Mouse (Mus musculus) heart, postnatal 36 days (tissue): ENCODE measurements around the gene A730049H05Rik. TPM values are rescaled to one million over a fixed set of nuclear protein-coding genes. Genes with fewer than 3 reads are reported as not detected.

ENCODE experiments used
- DNase-seq, 2 experiments: peaks; one replicate each; pipeline ENCODE4 v3.0.0; 2021 to 2022
- intact Hi-C: fragments of 180-260 bp; cut with DNase I; formaldehyde crosslinking; loops from one replicate; pipeline ENCODE4 v1.15.1; 2025
- total RNA-seq, 2 experiments: library from RNA; stranded (reverse); gene quantifications; 2 replicates each; pipeline ENCODE4 v1.2.3; 2021

Gene A730049H05Rik
- total RNA-seq, 2 experiments from 2014 or later: 0.14 to 0.27 TPM

DNA sequence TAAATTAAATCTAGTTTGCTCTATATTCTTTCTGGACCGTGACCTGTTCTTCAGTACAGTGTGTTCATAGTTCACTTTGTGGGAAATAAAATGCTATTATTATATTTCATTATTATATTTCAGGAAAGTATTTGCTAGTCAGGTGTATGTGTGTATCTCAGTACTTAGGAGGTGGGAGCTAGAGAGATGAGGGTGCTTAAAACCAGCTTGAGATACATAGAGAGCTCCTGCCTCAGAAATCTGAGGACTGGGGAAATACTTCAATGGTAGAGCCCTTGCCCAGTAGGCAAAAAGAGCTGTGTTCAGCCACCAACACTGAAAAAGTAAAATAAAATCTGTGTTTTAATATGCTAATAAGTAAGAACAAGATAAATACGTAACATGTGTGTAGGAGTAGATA lies 59.1 kb downstream of the A730049H05Rik start:
- intact Hi-C loops: loop anchor here (5.0 kb wide), 5 partner anchors 88 to 667 kb away; no protein-coding TSS in a partner anchor
- DNase-seq: no peak

- DNase-seq: no peak
- intact Hi-C loops: loop anchor here (2.0 to 5.0 kb wide), 6 partner anchors 65 to 666 kb away; no protein-coding TSS in a partner anchor
These were observed 59.8 kb downstream of the A730049H05Rik start for GRCm38 (mm10) chr6:92876121-92876520.

DNA sequence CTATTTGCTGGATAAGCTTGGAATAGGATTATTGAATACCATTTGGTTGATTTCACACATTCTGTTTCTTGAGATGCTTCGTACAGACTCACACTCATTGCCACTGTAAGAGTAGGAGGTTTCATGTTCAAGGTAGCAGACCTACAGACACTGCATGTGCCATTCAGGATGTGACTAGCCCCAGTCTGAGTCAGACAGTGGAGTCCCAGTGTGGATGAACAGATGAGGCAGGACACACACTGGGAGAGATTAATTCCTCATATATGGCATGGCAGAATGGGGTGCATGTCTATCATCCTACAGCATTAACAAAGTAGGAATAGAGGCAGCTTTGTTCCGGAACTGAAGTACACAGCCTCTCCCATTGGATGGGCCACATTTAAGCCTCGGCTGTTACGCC lies 61.0 kb downstream of the A730049H05Rik start:
- DNase-seq: no peak
- intact Hi-C loops: loop anchor here (2.0 to 5.0 kb wide), 6 partner anchors 64 to 665 kb away; no protein-coding TSS in a partner anchor

- no peak for DNase-seq
- intact Hi-C loops: loop anchor here (5.0 kb wide), 5 partner anchors 91 to 664 kb away; no protein-coding TSS in a partner anchor
These were observed 62.5 kb downstream of the A730049H05Rik start for GRCm38 (mm10) chr6:92878771-92879170.

GRCm38 (mm10) chr6:92879700-92880265 lies 63.5 kb downstream of the A730049H05Rik start:
- DNase-seq: no peak
- intact Hi-C loops: loop anchor here (5.0 kb wide), 5 partner anchors 92 to 663 kb away; no protein-coding TSS in a partner anchor

DNA sequence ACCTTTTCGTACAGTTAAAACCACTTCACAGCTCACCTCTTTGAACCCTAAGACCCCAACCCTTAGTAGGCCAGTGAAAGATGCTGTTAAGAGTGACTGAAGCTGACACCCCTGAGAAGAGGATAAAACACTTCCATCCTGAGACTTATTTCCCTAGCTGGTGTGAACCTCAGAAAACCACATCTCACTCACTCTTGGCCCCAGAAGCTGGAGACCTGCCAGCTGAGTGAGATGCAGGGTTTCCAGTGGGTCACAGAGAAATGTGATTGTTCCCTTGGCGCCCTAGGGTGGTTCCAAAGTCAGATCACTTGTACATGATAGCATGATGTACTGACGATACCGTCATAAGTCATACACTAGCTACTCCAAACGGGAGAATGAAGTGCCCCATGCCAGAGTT lies 66.2 kb downstream of the A730049H05Rik start:
- intact Hi-C loops: no loop called here
- DNase-seq: no peak

- no peak for DNase-seq
- intact Hi-C loops: no loop called here
These were observed 67.0 kb downstream of the A730049H05Rik start for GRCm38 (mm10) chr6:92883131-92883900.

GRCm38 (mm10) chr6:92891535-92891934 lies 75.3 kb downstream of the A730049H05Rik start:
- no peak for DNase-seq
- intact Hi-C loops: no loop called here

Other genes starting within 250 kb of the A730049H05Rik start
- gene Prickle2, start 110.3 kb upstream of the A730049H05Rik start, total RNA-seq: 1 to 10 TPM; 5.9 TPM
- under 1 TPM; 0.24 to 0.28 TPM for gene Gm15737, start 52.9 kb downstream of the A730049H05Rik start, total RNA-seq
- 10 to 100 TPM; 17.1 to 20.1 TPM for gene Adamts9, start 127.0 kb downstream of the A730049H05Rik start, total RNA-seq